Comparison of ENCODE assay signal across 8 mouse cellular contexts in genomic region chr5:146221722-146222121, GRCm38 (mm10). TPM values are rescaled to one million over a fixed set of nuclear protein-coding genes. Genes with fewer than 3 reads are reported as not detected.
DNase-seq lines count a peak whose midpoint lies in the region; ATAC-seq and TF ChIP-seq lines count a peak whose summit lies in the region.

No protein-coding gene starts in this region.

- no peak for DNase-seq in kidney, adult 2 months
- no peak for DNase-seq in kidney, adult 11 months
- no peak for DNase-seq in hindbrain, embryonic 14.5 days (ENCODE audit: low spot score)
- no peak for DNase-seq in midbrain, embryonic 14.5 days
- DNase-seq in gastrocnemius, postnatal 10 days, result no peak
- no peak for DNase-seq in MN1 (ENCODE audit: low spot score)

- no peak for TF ChIP-seq CTCF in kidney, adult 2 months (conservative IDR thresholded peaks at IDR 0.05; ENCODE audit: insufficient read depth, insufficient read length, low read depth, low read length)

- no peaks in the 10 kb centered on the region for H3K27me3 ChIP-seq in kidney, adult 2 months (replicated peaks; ENCODE audit: control insufficient read depth, insufficient read depth, low read length)
- no peaks in the 10 kb centered on the region for H3K27me3 ChIP-seq in hindbrain, embryonic 14.5 days (ENCODE audit: control insufficient read depth, insufficient read depth, low read length)
- H3K27me3 ChIP-seq in midbrain, embryonic 14.5 days (ENCODE audit: control insufficient read depth, insufficient read depth, low read length), result no peaks in the 10 kb centered on the region

- no peaks in the 10 kb centered on the region for H3K9me3 ChIP-seq in hindbrain, embryonic 14.5 days (ENCODE audit: control insufficient read depth, low read length)
- no peaks in the 10 kb centered on the region for H3K9me3 ChIP-seq in midbrain, embryonic 14.5 days (ENCODE audit: control insufficient read depth, low read length)

- H3K9ac ChIP-seq in hindbrain, embryonic 14.5 days, result peak overlapping the region; percentile 93
- peak overlapping the region; percentile 62 for H3K9ac ChIP-seq in midbrain, embryonic 14.5 days (replicated peaks; ENCODE audit: low read length)

- no peak for TF ChIP-seq POLR2A in kidney, adult 2 months (IDR thresholded peaks at IDR 0.05; ENCODE audit: low read depth, low read length)

- H3K4me1 ChIP-seq in kidney, adult 2 months (ENCODE audit: control insufficient read depth, insufficient read depth, low read length), result no peaks in the 10 kb centered on the region; the same call in 1 of the 2 replicates
- peaks cover 2% of the 10 kb centered on the region; the same call in 1 of the 2 replicates for H3K4me1 ChIP-seq in brown adipose tissue, adult 24 weeks (ENCODE audit: control insufficient read depth, insufficient read depth, insufficient read length, low read length)
- peaks cover 15% of the 10 kb centered on the region for H3K4me1 ChIP-seq in hindbrain, embryonic 14.5 days (replicated peaks; ENCODE audit: control insufficient read depth, insufficient read depth, low read length)
- peaks cover 8% of the 10 kb centered on the region for H3K4me1 ChIP-seq in midbrain, embryonic 14.5 days (ENCODE audit: control insufficient read depth, insufficient read depth, low read length)

- no peak for ATAC-seq in hindbrain, embryonic 14.5 days (ENCODE audit: low FRiP score)
- ATAC-seq in midbrain, embryonic 14.5 days (ENCODE audit: low FRiP score, low TSS enrichment), result no peak
- no peak for ATAC-seq in inflammation-experienced regulatory T-cells, adult 6 months

- peak overlapping the region; percentile 64 for H3K4me2 ChIP-seq in hindbrain, embryonic 14.5 days (replicated peaks)
- peak overlapping the region; percentile 66 for H3K4me2 ChIP-seq in midbrain, embryonic 14.5 days (ENCODE audit: low read length)

- peak overlapping the region; percentile 96 for H3K27ac ChIP-seq in kidney, adult 2 months (ENCODE audit: insufficient read depth, low read depth, low read length)
- H3K27ac ChIP-seq in brown adipose tissue, adult 24 weeks (replicated peaks; ENCODE audit: low read depth, low read length), result peak overlapping the region; percentile 95
- H3K27ac ChIP-seq in hindbrain, embryonic 14.5 days, result peak overlapping the region; percentile 98
- peak overlapping the region; percentile 91 for H3K27ac ChIP-seq in midbrain, embryonic 14.5 days (replicated peaks; ENCODE audit: low read depth, low read length)

- WGBS in kidney, adult 2 months, result 23% methylated on average over 6 of the region's 6 CpGs
- WGBS in hindbrain, embryonic 14.5 days, result 35% methylated on average over 6 of the region's 6 CpGs
- WGBS in midbrain, embryonic 14.5 days, result 29% methylated on average over 6 of the region's 6 CpGs

- H3K36me3 ChIP-seq in kidney, adult 2 months (ENCODE audit: control insufficient read depth, insufficient read depth, low read length), result peaks cover 4% of the 10 kb centered on the region
- peaks cover 31% of the 10 kb centered on the region for H3K36me3 ChIP-seq in hindbrain, embryonic 14.5 days (replicated peaks; ENCODE audit: control insufficient read depth, insufficient read depth)
- H3K36me3 ChIP-seq in midbrain, embryonic 14.5 days (ENCODE audit: control insufficient read depth, insufficient read depth, low read length), result peaks cover 28% of the 10 kb centered on the region

- H3K4me3 ChIP-seq in kidney, adult 2 months (ENCODE audit: insufficient read depth, low read depth, low read length), result peak overlapping the region; percentile 63
- H3K4me3 ChIP-seq in brown adipose tissue, adult 24 weeks (ENCODE audit: insufficient read depth, low read depth, low read length), result peak overlapping the region; percentile 84
- H3K4me3 ChIP-seq in hindbrain, embryonic 14.5 days (replicated peaks; ENCODE audit: low read length), result peak overlapping the region; percentile 76
- H3K4me3 ChIP-seq in midbrain, embryonic 14.5 days (replicated peaks; ENCODE audit: low read depth, low read length), result peak overlapping the region; percentile 52

RNA-seq across cellular contexts. Expression of gene Rnf6, which starts 0.4 kb away (rescaled TPM):
- 34.8 and 36.2 TPM in 2 replicates for polyA plus RNA-seq in kidney, adult 2 months (2012; rRNA removed)
- polyA plus RNA-seq in brown adipose tissue, adult 24 weeks (2012; ENCODE audit: insufficient read depth, insufficient read length, missing spikeins), result 31.2 and 34.1 TPM in 2 replicates
- polyA plus RNA-seq in hindbrain, embryonic 14.5 days (2014; fragmentation: Nextera tagmentation; extraction: Ambion mirVana), result 22.2 and 22.6 TPM in 2 replicates
- 18.8 and 24.4 TPM in 2 replicates for polyA plus RNA-seq in midbrain, embryonic 14.5 days (2014; fragmentation: Nextera tagmentation; extraction: Ambion mirVana)
- total RNA-seq in gastrocnemius, postnatal 10 days (2021), result 10 to 100 TPM; 38.7 to 43.0 TPM
- polyA plus RNA-seq in inflammation-experienced regulatory T-cells, adult 6 months (2017; shearing (Covaris generic)), result 10 to 100 TPM; 83.6 to 88.9 (median 84.8) TPM

RNA-seq across cellular contexts. Expression of gene Cdk8, which starts 9.3 kb away (rescaled TPM):
- polyA plus RNA-seq in kidney, adult 2 months (2012; rRNA removed), result 34.5 and 38.4 TPM in 2 replicates
- polyA plus RNA-seq in brown adipose tissue, adult 24 weeks (2012; ENCODE audit: insufficient read depth, insufficient read length, missing spikeins), result 17.8 and 18.4 TPM in 2 replicates
- polyA plus RNA-seq in hindbrain, embryonic 14.5 days (2014; fragmentation: Nextera tagmentation; extraction: Ambion mirVana), result 25.7 and 31.6 TPM in 2 replicates
- polyA plus RNA-seq in midbrain, embryonic 14.5 days (2014; fragmentation: Nextera tagmentation; extraction: Ambion mirVana), result 28.5 and 29.8 TPM in 2 replicates
- total RNA-seq in gastrocnemius, postnatal 10 days (2021), result 10 to 100 TPM; 20.5 to 27.2 TPM
- 10 to 100 TPM in 2 of 3 experiments, 1 to 10 TPM in 1; 9.7 to 19.8 (median 17.5) TPM for polyA plus RNA-seq in inflammation-experienced regulatory T-cells, adult 6 months (2017; shearing (Covaris generic))

RNA-seq across cellular contexts. Expression of gene 1700001J03Rik, which starts 36.6 kb away (rescaled TPM):
- polyA plus RNA-seq in kidney, adult 2 months (2012; rRNA removed), result 1.7 and 2.1 TPM in 2 replicates
- not detected in 2 replicates for polyA plus RNA-seq in brown adipose tissue, adult 24 weeks (2012; ENCODE audit: insufficient read depth, insufficient read length, missing spikeins)
- polyA plus RNA-seq in hindbrain, embryonic 14.5 days (2014; fragmentation: Nextera tagmentation; extraction: Ambion mirVana), result 0.68 TPM in 1 of 2 replicates, not detected in the other
- polyA plus RNA-seq in midbrain, embryonic 14.5 days (2014; fragmentation: Nextera tagmentation; extraction: Ambion mirVana), result not detected in 2 replicates
- under 1 TPM; 0.65 to 0.87 TPM for total RNA-seq in gastrocnemius, postnatal 10 days (2021)
- 1 to 10 TPM in 2 of 3 experiments, not detected in 1; 1.4 to 1.6 TPM for polyA plus RNA-seq in inflammation-experienced regulatory T-cells, adult 6 months (2017; shearing (Covaris generic))

RNA-seq across cellular contexts. Expression of gene Gm6309, which starts 51.2 kb away (rescaled TPM):
- polyA plus RNA-seq in kidney, adult 2 months (2012; rRNA removed), result not detected in 2 replicates
- not detected in 2 replicates for polyA plus RNA-seq in brown adipose tissue, adult 24 weeks (2012; ENCODE audit: insufficient read depth, insufficient read length, missing spikeins)
- polyA plus RNA-seq in hindbrain, embryonic 14.5 days (2014; fragmentation: Nextera tagmentation; extraction: Ambion mirVana), result not detected in 2 replicates
- polyA plus RNA-seq in midbrain, embryonic 14.5 days (2014; fragmentation: Nextera tagmentation; extraction: Ambion mirVana), result not detected in 2 replicates
- total RNA-seq in gastrocnemius, postnatal 10 days (2021), result not detected
- not detected for polyA plus RNA-seq in inflammation-experienced regulatory T-cells, adult 6 months (2017; shearing (Covaris generic))
